Mouse (Mus musculus): ENCODE measurements at regions not wholly inside any gene's neighbourhood (a gene's known extent, or its start where the extent isn't known, plus 50 kb on each side); places are given as distances from the start of the nearest gene placed in this dataset.
"Not testable (repeated sequence)": the region's sequence is repeated elsewhere in the genome, so short reads cannot be mapped to it uniquely, and the experiment has no call there.

- peak; percentile 23 to 84 for DNase-seq (ENCODE audit: inconsistent age in 2 of 2, low spot score in 1 of 2)
Observed at GRCm38 (mm10) chr6:7120136-7120535, 164.3 kb downstream of the Sdhaf3 start.

GRCm38 (mm10) chr6:7133042-7133441 is 177.2 kb downstream of the Sdhaf3 start:
- no peak for DNase-seq (ENCODE audit: inconsistent age in 2 of 2, low spot score in 1 of 2)

GRCm38 (mm10) chr6:7134062-7134461 is 178.3 kb downstream of the Sdhaf3 start:
- no peak for DNase-seq (ENCODE audit: inconsistent age in 2 of 2, low spot score in 1 of 2)

- no peak for DNase-seq (ENCODE audit: inconsistent age in 2 of 2, low spot score in 1 of 2)
Observed at GRCm38 (mm10) chr6:7134888-7135287, 179.1 kb downstream of the Sdhaf3 start.

- DNase-seq (ENCODE audit: inconsistent age in 2 of 2, low spot score in 1 of 2): no peak
Observed at GRCm38 (mm10) chr6:7181711-7182110, 225.9 kb downstream of the Sdhaf3 start.

- DNase-seq (ENCODE audit: inconsistent age in 2 of 2, low spot score in 1 of 2): no peak
Observed at GRCm38 (mm10) chr6:7199046-7199599, 243.3 kb downstream of the Sdhaf3 start.

- DNase-seq (ENCODE audit: inconsistent age in 2 of 2, low spot score in 1 of 2): no peak
Observed at GRCm38 (mm10) chr6:7215880-7216279, 260.1 kb downstream of the Sdhaf3 start.

GRCm38 (mm10) chr6:7252286-7252685 is 296.5 kb downstream of the Sdhaf3 start:
- no peak for DNase-seq (ENCODE audit: inconsistent age in 2 of 2, low spot score in 1 of 2)

- DNase-seq (ENCODE audit: inconsistent age in 2 of 2, low spot score in 1 of 2): no peak
Observed at GRCm38 (mm10) chr6:7277431-7277830, 277.2 kb upstream of the Tac1 start.

GRCm38 (mm10) chr6:7306956-7307355 is 247.7 kb upstream of the Tac1 start:
- DNase-seq (ENCODE audit: inconsistent age in 2 of 2, low spot score in 1 of 2): no peak

GRCm38 (mm10) chr6:7313496-7313895 is 241.2 kb upstream of the Tac1 start:
- DNase-seq (ENCODE audit: inconsistent age in 2 of 2, low spot score in 1 of 2): no peak

GRCm38 (mm10) chr6:7326974-7327373 is 227.7 kb upstream of the Tac1 start:
- DNase-seq (ENCODE audit: inconsistent age in 2 of 2, low spot score in 1 of 2): no peak

- peak; percentile 5 to 46 for DNase-seq (ENCODE audit: inconsistent age in 2 of 2, low spot score in 1 of 2)
Observed at GRCm38 (mm10) chr6:7356634-7357033, 198.0 kb upstream of the Tac1 start.

- no peak for DNase-seq (ENCODE audit: inconsistent age in 2 of 2, low spot score in 1 of 2)
Observed at GRCm38 (mm10) chr6:7367166-7367565, 187.5 kb upstream of the Tac1 start.

GRCm38 (mm10) chr6:7374629-7375028 is 180.1 kb upstream of the Tac1 start:
- DNase-seq (ENCODE audit: inconsistent age in 2 of 2, low spot score in 1 of 2): no peak

GRCm38 (mm10) chr6:7375851-7376250 is 178.8 kb upstream of the Tac1 start:
- DNase-seq (ENCODE audit: inconsistent age in 2 of 2, low spot score in 1 of 2): no peak

GRCm38 (mm10) chr6:7378651-7379050 is 176.0 kb upstream of the Tac1 start:
- no peak for DNase-seq (ENCODE audit: inconsistent age in 2 of 2, low spot score in 1 of 2)

- DNase-seq (ENCODE audit: inconsistent age in 2 of 2, low spot score in 1 of 2): no peak
Observed at GRCm38 (mm10) chr6:7424731-7425130, 129.9 kb upstream of the Tac1 start.

- DNase-seq (ENCODE audit: inconsistent age in 2 of 2, low spot score in 1 of 2): no peak
Observed at GRCm38 (mm10) chr6:7441725-7442124, 113.0 kb upstream of the Tac1 start.

GRCm38 (mm10) chr6:7442286-7442685 is 112.4 kb upstream of the Tac1 start:
- DNase-seq (ENCODE audit: inconsistent age in 2 of 2, low spot score in 1 of 2): not testable (repeated sequence)

- no peak for DNase-seq (ENCODE audit: inconsistent age in 2 of 2, low spot score in 1 of 2)
Observed at GRCm38 (mm10) chr6:7455881-7456280, 98.8 kb upstream of the Tac1 start.

- DNase-seq (ENCODE audit: inconsistent age in 2 of 2, low spot score in 1 of 2): peak; percentile 50 to 84
Observed at GRCm38 (mm10) chr6:7463896-7464295, 90.8 kb upstream of the Tac1 start.

GRCm38 (mm10) chr6:7464346-7464745 is 90.3 kb upstream of the Tac1 start:
- DNase-seq (ENCODE audit: inconsistent age in 2 of 2, low spot score in 1 of 2): peak; percentile 7 to 48
